Comparison of ENCODE assay signal across 24 mouse cellular contexts in genomic region chr5:107229037-107229436, GRCm38 (mm10).
A peak's percentile ranks its signal among the peaks of the same experiment; 100 is the strongest.
DNase-seq lines count a peak whose midpoint lies in the region; ATAC-seq and TF ChIP-seq lines count a peak whose summit lies in the region.
"Had no signal": no experiment of that assay in that cellular context is flagged by ENCODE, and none has a peak within 500 bp of the region (broad histone marks: within the 10 kb centered on the region; RNA-seq: fewer than 3 reads in every experiment).

No protein-coding gene starts in this region.

- H3K4me3 ChIP-seq in heart, embryonic 11.5 days (ENCODE audit: low read depth, low read length), result no peak overlapping the region
- no peak overlapping the region for H3K4me3 ChIP-seq in midbrain, embryonic 10.5 days
- H3K4me3 ChIP-seq in midbrain, embryonic 13.5 days (replicated peaks), result no peak overlapping the region
- no peak overlapping the region for H3K4me3 ChIP-seq in limb, embryonic 15.5 days
- H3K4me3 ChIP-seq in liver, postnatal 0 days (ENCODE audit: low read depth, low read length), result no peak overlapping the region
- H3K4me3 ChIP-seq: forebrain, embryonic 10.5 days; forebrain, embryonic 13.5 days had no signal

- H3K9me3 ChIP-seq in heart, embryonic 11.5 days (replicated peaks; ENCODE audit: control insufficient read depth, low read length), result no peaks in the 10 kb centered on the region
- no peaks in the 10 kb centered on the region for H3K9me3 ChIP-seq in midbrain, embryonic 10.5 days (replicated peaks)
- no peaks in the 10 kb centered on the region for H3K9me3 ChIP-seq in midbrain, embryonic 13.5 days
- H3K9me3 ChIP-seq in limb, embryonic 15.5 days, result no peaks in the 10 kb centered on the region
- H3K9me3 ChIP-seq in liver, postnatal 0 days (ENCODE audit: low read length), result no peaks in the 10 kb centered on the region
- H3K9me3 ChIP-seq: forebrain, embryonic 10.5 days; forebrain, embryonic 13.5 days had no signal

- no peak for ATAC-seq in heart, embryonic 11.5 days (replicated peaks; ENCODE audit: insufficient number of reproducible peaks, low FRiP score, low TSS enrichment)
- no peak for ATAC-seq in midbrain, embryonic 13.5 days
- ATAC-seq in limb, embryonic 15.5 days (ENCODE audit: insufficient number of reproducible peaks, low FRiP score, low TSS enrichment, low read depth), result no peak
- ATAC-seq in liver, postnatal 0 days, result peak; percentile 52; the same call in 1 of the 2 replicates
- ATAC-seq: activated CD4-positive, CD25-positive, alpha-beta regulatory T cell, adult 4 months; CD4-positive, CD25-positive, alpha-beta regulatory T cell, adult 4 months; forebrain, embryonic 13.5 days; forebrain, embryonic 16.5 days; hindbrain, postnatal 0 days; inflammation-experienced regulatory T-cells, adult 6 months had no signal

- no peak overlapping the region for H3K27ac ChIP-seq in heart, embryonic 11.5 days (ENCODE audit: low read depth, low read length)
- H3K27ac ChIP-seq in midbrain, embryonic 10.5 days (replicated peaks), result 0 out of 2 replicates have a peak overlapping the region, but pooled peaks have one; percentile 23
- no peak overlapping the region for H3K27ac ChIP-seq in midbrain, embryonic 13.5 days
- H3K27ac ChIP-seq in limb, embryonic 15.5 days, result 0 out of 2 replicates have a peak overlapping the region, but pooled peaks have one; percentile 7
- no peak overlapping the region; the same call in 1 of the 2 replicates for H3K27ac ChIP-seq in liver, postnatal 0 days (ENCODE audit: low read depth)
- H3K27ac ChIP-seq: forebrain, embryonic 10.5 days; forebrain, embryonic 13.5 days; hindbrain, embryonic 14.5 days; hindbrain, postnatal 0 days had no signal

- 71% methylated on average over 9 of the region's 9 CpGs for WGBS in heart, embryonic 11.5 days (ENCODE audit: insufficient replicate concordance)
- WGBS in midbrain, embryonic 10.5 days, result 87% methylated on average over 9 of the region's 9 CpGs
- WGBS in midbrain, embryonic 13.5 days, result 82% methylated on average over 9 of the region's 9 CpGs
- 78% methylated on average over 9 of the region's 9 CpGs for WGBS in limb, embryonic 15.5 days
- 56% methylated on average over 9 of the region's 9 CpGs for WGBS in liver, postnatal 0 days (ENCODE audit: insufficient replicate concordance)

- no peaks in the 10 kb centered on the region for H3K27me3 ChIP-seq in heart, embryonic 11.5 days (ENCODE audit: control insufficient read depth, insufficient read depth, low read length)
- H3K27me3 ChIP-seq in midbrain, embryonic 10.5 days (ENCODE audit: low read depth, poor library complexity, severe bottlenecking), result no peaks in the 10 kb centered on the region
- H3K27me3 ChIP-seq in midbrain, embryonic 13.5 days, result no peaks in the 10 kb centered on the region; the same call in 1 of the 2 replicates
- no peaks in the 10 kb centered on the region for H3K27me3 ChIP-seq in limb, embryonic 15.5 days
- H3K27me3 ChIP-seq in liver, postnatal 0 days (ENCODE audit: insufficient read depth, low read length), result no peaks in the 10 kb centered on the region

- DNase-seq in heart, adult 8-10 months (ENCODE audit: low spot score), result no peak
- DNase-seq in midbrain, embryonic 10.5 days (ENCODE audit: low spot score), result no peak
- no peak for DNase-seq in liver, postnatal 0 days
- no peak for DNase-seq in urinary bladder, postnatal 4 days (ENCODE audit: low spot score in 2 of 2)
- DNase-seq in right cerebral cortex, postnatal 25 days, result no peak
- DNase-seq: adrenal gland, postnatal 10 days; cerebellum, adult 18-20 months; cerebellum, adult 9-10 months; cerebellum, postnatal 14 days; gastrocnemius, postnatal 10 days; gastrocnemius, postnatal 36 days; heart, postnatal 14 days; heart, postnatal 4 days had no signal

- peak overlapping the region; percentile 12; the same call in 1 of the 2 replicates for H3K9ac ChIP-seq in heart, embryonic 11.5 days (ENCODE audit: low read depth, low read length)
- no peak overlapping the region for H3K9ac ChIP-seq in midbrain, embryonic 13.5 days (replicated peaks)
- no peak overlapping the region for H3K9ac ChIP-seq in limb, embryonic 15.5 days
- H3K9ac ChIP-seq in liver, postnatal 0 days (replicated peaks), result no peak overlapping the region
- H3K9ac ChIP-seq: forebrain, embryonic 13.5 days; hindbrain, embryonic 14.5 days had no signal

- no peak overlapping the region for H3K4me2 ChIP-seq in heart, embryonic 11.5 days
- H3K4me2 ChIP-seq in midbrain, embryonic 13.5 days (replicated peaks), result no peak overlapping the region
- H3K4me2 ChIP-seq in limb, embryonic 15.5 days, result no peak overlapping the region
- H3K4me2 ChIP-seq in liver, postnatal 0 days (ENCODE audit: low read depth, low read length), result no peak overlapping the region
- H3K4me2 ChIP-seq: forebrain, embryonic 13.5 days; hindbrain, embryonic 14.5 days had no signal

- no peaks in the 10 kb centered on the region for H3K36me3 ChIP-seq in heart, embryonic 11.5 days (ENCODE audit: control insufficient read depth, insufficient read depth, low read length)
- H3K36me3 ChIP-seq in midbrain, embryonic 10.5 days, result no peaks in the 10 kb centered on the region
- H3K36me3 ChIP-seq in midbrain, embryonic 13.5 days, result no peaks in the 10 kb centered on the region
- no peaks in the 10 kb centered on the region for H3K36me3 ChIP-seq in limb, embryonic 15.5 days
- no peaks in the 10 kb centered on the region; the same call in 1 of the 2 replicates for H3K36me3 ChIP-seq in liver, postnatal 0 days (replicated peaks; ENCODE audit: insufficient read depth, low read length)
- H3K36me3 ChIP-seq: forebrain, embryonic 10.5 days had no signal

- peaks cover 17% of the 10 kb centered on the region for H3K4me1 ChIP-seq in heart, embryonic 11.5 days (ENCODE audit: control insufficient read depth, insufficient read depth, low read length)
- H3K4me1 ChIP-seq in midbrain, embryonic 10.5 days, result peaks cover 15% of the 10 kb centered on the region
- peaks cover 4% of the 10 kb centered on the region; the same call in 1 of the 2 replicates for H3K4me1 ChIP-seq in midbrain, embryonic 13.5 days (replicated peaks)
- peaks cover 26% of the 10 kb centered on the region for H3K4me1 ChIP-seq in limb, embryonic 15.5 days
- H3K4me1 ChIP-seq in liver, postnatal 0 days (ENCODE audit: insufficient read depth), result peaks cover 35% of the 10 kb centered on the region
- H3K4me1 ChIP-seq: forebrain, embryonic 13.5 days had no signal

- TF ChIP-seq CTCF in liver, postnatal 0 days (IDR thresholded peaks at IDR 0.05; ENCODE audit: low read depth), result no peak

- no peak for TF ChIP-seq EP300 in liver, postnatal 0 days (IDR thresholded peaks at IDR 0.05; ENCODE audit: low read depth)

Comparison
In these comparisons a context has a peak if more than half of its experiments do, and no peak if none do; other contexts are left out.
1. H3K27ac ChIP-seq: peak in midbrain, embryonic 10.5 days (single experiment) and limb, embryonic 15.5 days (single experiment); none in heart, embryonic 11.5 days (single experiment), midbrain, embryonic 13.5 days (single experiment) and liver, postnatal 0 days (single experiment).